Mouse (Mus musculus) left cerebral cortex, adult 9 months (tissue): Measurements from ENCODE around the gene Pax5.

Experiments
- DNase-seq, 2 experiments: peaks; one replicate each; pipeline ENCODE4 v3.0.0; 2022; ENCODE audit warnings: low spot score in 2 of 2

The Pax5 gene

GRCm38 (mm10) chr4:44705967-44706366 lies 4.3 kb downstream of the Pax5 start:
- DNase-seq = no peak

- DNase-seq = no peak
Measured at GRCm38 (mm10) chr4:44705151-44705550, 5.1 kb downstream of the Pax5 start.

- peak in 1 of 2 experiments; percentile 46 for DNase-seq
Measured at GRCm38 (mm10) chr4:44704369-44704745, 5.9 kb downstream of the Pax5 start.

GRCm38 (mm10) chr4:44703686-44704368 lies 6.5 kb downstream of the Pax5 start:
- no peak for DNase-seq

GRCm38 (mm10) chr4:44702891-44703685 lies 7.2 kb downstream of the Pax5 start:
- no peak for DNase-seq

- DNase-seq = no peak
Measured at GRCm38 (mm10) chr4:44702011-44702527, 8.2 kb downstream of the Pax5 start.

- DNase-seq = no peak
Measured at GRCm38 (mm10) chr4:44701513-44701912, 8.8 kb downstream of the Pax5 start.

- no peak for DNase-seq
Measured at GRCm38 (mm10) chr4:44696676-44697075, 13.6 kb downstream of the Pax5 start.

- DNase-seq = no peak
Measured at GRCm38 (mm10) chr4:44694369-44694768, 15.9 kb downstream of the Pax5 start.

GRCm38 (mm10) chr4:44685582-44685981 lies 24.7 kb downstream of the Pax5 start:
- DNase-seq = no peak

GRCm38 (mm10) chr4:44680242-44680897 lies 29.9 kb downstream of the Pax5 start:
- DNase-seq = no peak

GRCm38 (mm10) chr4:44678641-44679040 lies 31.6 kb downstream of the Pax5 start:
- no peak for DNase-seq

- DNase-seq = no peak
Measured at GRCm38 (mm10) chr4:44678026-44678425, 32.3 kb downstream of the Pax5 start.

GRCm38 (mm10) chr4:44674973-44675372 lies 35.3 kb downstream of the Pax5 start:
- DNase-seq = no peak

GRCm38 (mm10) chr4:44673726-44674125 lies 36.6 kb downstream of the Pax5 start:
- DNase-seq = no peak

- DNase-seq = no peak
Measured at GRCm38 (mm10) chr4:44672216-44672937, 37.9 kb downstream of the Pax5 start.

- DNase-seq = no peak
Measured at GRCm38 (mm10) chr4:44671486-44671885, 38.8 kb downstream of the Pax5 start.

- no peak for DNase-seq
Measured at GRCm38 (mm10) chr4:44671035-44671434, 39.3 kb downstream of the Pax5 start.

- no peak for DNase-seq
Measured at GRCm38 (mm10) chr4:44670380-44670779, 39.9 kb downstream of the Pax5 start.

- no peak for DNase-seq
Measured at GRCm38 (mm10) chr4:44669485-44670181, 40.7 kb downstream of the Pax5 start.

GRCm38 (mm10) chr4:44668574-44668973 lies 41.7 kb downstream of the Pax5 start:
- no peak for DNase-seq
